Mouse (Mus musculus): ENCODE results near the gene Kif9.

DNA sequence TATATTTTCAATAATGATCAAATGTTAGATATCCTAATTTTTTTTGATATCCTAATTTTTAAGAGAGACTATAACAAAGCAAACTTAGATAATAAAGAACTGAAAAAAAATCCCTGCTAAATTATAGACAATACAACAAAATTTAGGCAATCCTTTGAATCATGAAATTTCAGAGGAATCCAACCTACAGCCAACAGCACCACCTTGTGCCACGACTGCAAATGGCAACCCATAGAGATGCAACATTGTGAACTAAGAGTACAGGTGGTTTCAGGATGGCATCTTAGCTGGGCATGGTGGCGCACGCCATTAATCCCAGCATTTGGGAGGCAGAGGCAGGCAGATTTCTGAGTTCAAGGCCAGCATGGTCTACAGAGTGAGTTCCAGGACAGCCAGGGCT, 10.6 kb upstream of the Kif9 start:
- TF ChIP-seq POLR2A (IDR thresholded peaks at IDR 0.05; ENCODE audit: insufficient read length, low read depth) (no peak), CEBPB (IDR thresholded peaks at IDR 0.05; ENCODE audit: insufficient read depth, poor library complexity, severe bottlenecking) (no peak), POLR2AphosphoS2 (IDR thresholded peaks at IDR 0.05; ENCODE audit: insufficient read length, low read depth) (no peak), USF1 (IDR thresholded peaks at IDR 0.05; ENCODE audit: low read depth) (no peak), E2F4 (IDR thresholded peaks at IDR 0.05; ENCODE audit: insufficient read depth) (no peak), TCF3 (IDR thresholded peaks at IDR 0.05; ENCODE audit: insufficient read length, low read depth) (no peak), MYOG (IDR thresholded peaks at IDR 0.05; ENCODE audit: control insufficient read depth in 1 of 3, insufficient read depth in 1 of 3, insufficient read length in 2 of 3, low read depth in 2 of 3) (no peak), MYOD1 (IDR thresholded peaks at IDR 0.05; ENCODE audit: control insufficient read depth in 1 of 3, insufficient read length in 2 of 3, low read depth in 2 of 3) (no peak)
